Mouse (Mus musculus): ENCODE results near the gene Ptprg.

GRCm38 (mm10) chr14:11604133-11604865 lies 51.0 kb downstream of the Ptprg start:
- no peak for TF ChIP-seq POLR2A (IDR thresholded peaks at IDR 0.05; ENCODE audit: borderline replicate concordance, extremely low read depth, insufficient read depth, insufficient read length, poor library complexity, severe bottlenecking)
- TF ChIP-seq CTCF (IDR thresholded peaks at IDR 0.05; ENCODE audit: borderline replicate concordance, extremely low read depth, insufficient read depth, insufficient read length): no peak
